Mouse (Mus musculus): ENCODE results near the gene Ddx43.

DNA sequence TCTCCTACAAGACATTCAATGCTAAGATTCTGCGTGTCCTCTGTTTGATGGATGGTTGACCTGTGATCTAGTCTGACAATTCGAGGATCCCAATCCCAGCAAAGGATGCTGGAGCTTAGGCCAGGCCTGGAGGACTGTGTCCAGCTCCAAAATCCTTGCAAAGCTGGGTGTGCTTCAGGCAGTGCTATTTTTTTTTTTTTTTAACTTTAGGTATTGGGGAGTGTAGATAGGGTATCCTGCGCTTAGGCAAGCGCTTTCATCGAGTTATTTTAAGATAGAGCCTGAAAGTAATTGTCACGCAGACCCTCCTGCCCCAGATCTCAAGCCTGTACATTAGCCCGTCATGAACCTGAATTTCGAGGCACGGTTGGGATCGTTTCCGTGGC lies 340 bp upstream of the Ddx43 start:
- TF ChIP-seq CTCF (IDR thresholded peaks at IDR 0.05; ENCODE audit: low read depth) (no peak), EP300 (IDR thresholded peaks at IDR 0.05; ENCODE audit: low read depth) (no peak)
